Mouse (Mus musculus) heart, embryonic 12.5 days (tissue): ENCODE measurements at regions not wholly inside any gene's neighbourhood (a gene's known extent, or its start where the extent isn't known, plus 50 kb on each side); places are given as distances from the start of the nearest gene placed in this dataset.

Source experiments
- ATAC-seq: fragments of 200-750 bp; cut with Nextera tagmentation; 2 replicates; pipeline ENCODE4 v1.8.0; 2017; ENCODE audit warnings: moderate TSS enrichment, moderate library complexity; ENCODE audit not compliant: insufficient number of reproducible peaks, low FRiP score
- H3K27ac ChIP-seq: fragments of 300-500 bp; sonication (generic); 2 replicates; pipeline ENCODE4 v1.5.1; 2016; ENCODE audit warnings: mild to moderate bottlenecking, moderate library complexity; ENCODE audit not compliant: poor library complexity, severe bottlenecking
- H3K27me3 ChIP-seq: fragments of 300-500 bp; sonication (generic); replicated peaks from 2 replicates; pipeline ENCODE4 v1.6.1; 2016; ENCODE audit warnings: mild to moderate bottlenecking, moderate library complexity
- H3K36me3 ChIP-seq: fragments of 300-500 bp; sonication (generic); 2 replicates; pipeline ENCODE4 v1.6.1; 2016; ENCODE audit warnings: mild to moderate bottlenecking, moderate library complexity
- H3K4me1 ChIP-seq: fragments of 300-500 bp; sonication (generic); replicated peaks from 2 replicates; pipeline ENCODE4 v1.6.1; 2016; ENCODE audit warnings: mild to moderate bottlenecking
- H3K4me2 ChIP-seq: fragments of 300-500 bp; sonication (generic); 2 replicates; pipeline ENCODE4 v1.6.1; 2016; ENCODE audit warnings: mild to moderate bottlenecking, moderate library complexity
- H3K4me3 ChIP-seq: fragments of 300-500 bp; sonication (generic); 2 replicates; pipeline ENCODE4 v1.5.1; 2016; ENCODE audit warnings: mild to moderate bottlenecking
- H3K9ac ChIP-seq: fragments of 300-500 bp; sonication (generic); 2 replicates; pipeline ENCODE4 v1.6.1; 2016; ENCODE audit warnings: mild to moderate bottlenecking, moderate library complexity
- H3K9me3 ChIP-seq: fragments of 300-500 bp; sonication (generic); replicated peaks from 2 replicates; pipeline ENCODE4 v1.6.1; 2016; ENCODE audit warnings: mild to moderate bottlenecking, moderate library complexity
- WGBS: fragments of 180-500 bp; shearing (Covaris S2); methylation state at CpG from one replicate; pipeline ENCODE4 v1.1.7; 2016; 5-methylcytosine and 5-hydroxymethylcytosine counted together

GRCm38 (mm10) chr9:100404426-100404825, 82.2 kb downstream of the Il20rb start:
- no peak overlapping the region for H3K4me3 ChIP-seq
- no peaks in the 10 kb centered on the region for H3K4me1 ChIP-seq
- no peaks in the 10 kb centered on the region for H3K36me3 ChIP-seq
- no peak for ATAC-seq
- H3K27me3 ChIP-seq, result no peaks in the 10 kb centered on the region
- 88% methylated on average over 5 of the region's 5 CpGs for WGBS
- no peak overlapping the region for H3K27ac ChIP-seq
- no peak overlapping the region for H3K9ac ChIP-seq
- no peak overlapping the region for H3K4me2 ChIP-seq
- H3K9me3 ChIP-seq, result 0 out of 2 replicates have a peak, but pooled peaks cover 6% of the 10 kb centered on the region

DNA sequence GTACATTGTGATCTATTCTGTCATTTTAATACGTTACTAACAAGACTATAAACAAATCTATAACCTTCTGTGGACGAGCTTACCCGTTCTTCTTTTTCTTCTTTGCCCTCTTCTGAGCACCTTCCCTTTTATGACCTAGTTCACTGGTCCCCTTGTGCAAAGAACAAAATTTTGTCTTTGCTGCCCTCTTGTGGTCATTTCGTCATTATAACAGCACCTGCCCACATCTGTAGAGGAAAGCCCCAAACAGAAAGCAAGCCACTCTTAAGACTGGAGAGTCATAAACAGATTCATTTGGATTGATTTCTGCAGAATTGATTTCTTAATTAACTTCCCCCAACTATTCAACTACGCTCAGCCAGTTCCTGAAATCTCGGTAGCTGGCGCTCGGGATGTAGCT, 86.2 kb downstream of the Il20rb start:
- Histone ChIP-seq H3K4me2 (no peak overlapping the region), H3K4me1 (no peaks in the 10 kb centered on the region), H3K27ac (no peak overlapping the region), H3K4me3 (no peak overlapping the region), H3K36me3 (no peaks in the 10 kb centered on the region), H3K27me3 (peaks cover 4% of the 10 kb centered on the region; the same call in 1 of the 2 replicates), H3K9ac (no peak overlapping the region), H3K9me3 (no peaks in the 10 kb centered on the region)
- 20% methylated on average over 8 of the region's 8 CpGs for WGBS
- no peak for ATAC-seq

GRCm38 (mm10) chr9:100396340-100396910, 90.2 kb downstream of the Il20rb start:
- Histone ChIP-seq H3K27me3 (peaks cover 4% of the 10 kb centered on the region; the same call in 1 of the 2 replicates), H3K4me3 (no peak overlapping the region), H3K36me3 (no peaks in the 10 kb centered on the region), H3K4me2 (no peak overlapping the region), H3K9ac (no peak overlapping the region), H3K9me3 (no peaks in the 10 kb centered on the region), H3K4me1 (no peaks in the 10 kb centered on the region), H3K27ac (no peak overlapping the region)
- no peak for ATAC-seq
- 82% methylated on average over 7 of the region's 7 CpGs for WGBS

- Histone ChIP-seq H3K9me3 (no peaks in the 10 kb centered on the region), H3K4me3 (no peak overlapping the region), H3K36me3 (no peaks in the 10 kb centered on the region), H3K4me1 (no peaks in the 10 kb centered on the region), H3K9ac (no peak overlapping the region), H3K27me3 (peaks cover 4% of the 10 kb centered on the region; the same call in 1 of the 2 replicates), H3K4me2 (no peak overlapping the region), H3K27ac (no peak overlapping the region)
- 9% methylated on average over 5 of the region's 5 CpGs for WGBS
- ATAC-seq, result no peak
Measured at GRCm38 (mm10) chr9:100395711-100396110, 90.9 kb downstream of the Il20rb start.

- Histone ChIP-seq H3K9me3 (no peaks in the 10 kb centered on the region), H3K36me3 (no peaks in the 10 kb centered on the region), H3K4me1 (no peaks in the 10 kb centered on the region), H3K9ac (no peak overlapping the region), H3K4me2 (no peak overlapping the region), H3K27me3 (peaks cover 4% of the 10 kb centered on the region; the same call in 1 of the 2 replicates), H3K4me3 (no peak overlapping the region), H3K27ac (no peak overlapping the region)
- no peak for ATAC-seq
- 51% methylated on average over 1 of the region's 1 CpGs for WGBS
Measured at GRCm38 (mm10) chr9:100394632-100395031, 92.0 kb downstream of the Il20rb start.

GRCm38 (mm10) chr9:100394166-100394565, 92.4 kb downstream of the Il20rb start:
- no peak for ATAC-seq
- Histone ChIP-seq H3K27me3 (peaks cover 7% of the 10 kb centered on the region; the same call in 1 of the 2 replicates), H3K4me3 (no peak overlapping the region), H3K4me2 (no peak overlapping the region), H3K4me1 (no peaks in the 10 kb centered on the region), H3K9ac (no peak overlapping the region), H3K27ac (no peak overlapping the region), H3K9me3 (no peaks in the 10 kb centered on the region), H3K36me3 (no peaks in the 10 kb centered on the region)
- WGBS, result 68% methylated on average over 5 of the region's 5 CpGs

DNA sequence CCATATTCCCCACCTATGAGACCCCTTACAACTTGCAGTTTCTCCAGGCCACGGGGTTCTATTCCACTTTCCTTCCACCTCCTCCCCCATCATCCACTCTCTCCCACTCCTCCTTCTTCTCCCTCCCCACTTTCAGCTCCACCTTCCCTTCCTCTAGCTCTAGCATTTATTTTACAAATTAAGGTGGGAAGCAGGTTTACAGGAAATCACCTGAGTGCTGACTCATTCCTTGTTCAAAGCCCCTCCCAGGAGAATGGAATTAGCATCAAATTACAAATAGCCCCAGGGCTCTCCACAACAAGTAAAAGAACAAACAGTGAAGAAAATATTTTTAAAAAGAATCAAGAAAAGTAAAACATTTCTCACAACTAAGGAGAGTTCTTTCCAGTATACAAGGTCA, 94.3 kb downstream of the Il20rb start:
- Histone ChIP-seq H3K27ac (no peak overlapping the region), H3K4me2 (no peak overlapping the region), H3K4me1 (no peaks in the 10 kb centered on the region; the same call in 1 of the 2 replicates), H3K9me3 (no peaks in the 10 kb centered on the region), H3K27me3 (peaks cover 7% of the 10 kb centered on the region; the same call in 1 of the 2 replicates), H3K9ac (no peak overlapping the region), H3K36me3 (no peaks in the 10 kb centered on the region), H3K4me3 (no peak overlapping the region)
- WGBS, result 27% methylated on average over 1 of the region's 1 CpGs
- no peak for ATAC-seq

DNA sequence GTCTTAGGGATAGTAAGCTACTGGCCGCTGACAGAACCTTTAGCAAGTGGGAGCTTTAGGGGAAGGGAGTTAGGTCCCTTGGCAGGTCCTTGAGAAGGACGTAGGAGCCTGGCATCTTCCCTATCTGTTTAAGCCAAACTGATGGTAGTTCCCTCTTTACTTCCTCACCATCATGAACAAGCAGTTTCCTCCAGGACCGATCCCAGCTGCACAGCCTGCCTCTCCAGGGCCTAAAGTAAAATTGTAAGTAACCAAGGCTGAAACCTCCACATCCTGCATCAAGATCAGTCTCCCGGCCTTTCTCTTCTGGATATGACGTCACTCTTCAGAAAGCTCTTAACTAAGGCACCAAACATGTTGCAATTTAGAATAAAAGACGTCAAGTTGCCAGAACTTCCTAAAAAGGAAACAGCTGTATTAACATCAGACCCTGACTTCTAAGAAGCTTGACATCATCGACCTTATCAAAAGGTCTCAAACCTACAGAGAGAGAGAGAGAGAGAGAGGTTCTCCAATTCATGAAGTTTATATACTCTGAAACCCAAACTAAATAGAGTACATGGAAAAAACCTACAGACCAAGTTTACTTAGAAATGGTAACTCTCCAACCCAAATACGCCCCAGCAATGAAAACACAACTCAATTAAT, 94.9 kb downstream of the Il20rb start:
- Histone ChIP-seq H3K27ac (no peak overlapping the region), H3K9me3 (no peaks in the 10 kb centered on the region), H3K27me3 (peaks cover 4% of the 10 kb centered on the region; the same call in 1 of the 2 replicates), H3K4me2 (no peak overlapping the region), H3K4me3 (no peak overlapping the region), H3K4me1 (no peaks in the 10 kb centered on the region; the same call in 1 of the 2 replicates), H3K9ac (no peak overlapping the region), H3K36me3 (no peaks in the 10 kb centered on the region)
- WGBS, result 48% methylated on average over 8 of the region's 8 CpGs
- no peak for ATAC-seq

GRCm38 (mm10) chr9:100388393-100388792, 98.2 kb downstream of the Il20rb start:
- 76% methylated on average over 7 of the region's 7 CpGs for WGBS
- H3K4me3 ChIP-seq, result no peak overlapping the region
- ATAC-seq, result no peak
- H3K36me3 ChIP-seq, result no peaks in the 10 kb centered on the region
- no peak overlapping the region for H3K9ac ChIP-seq
- no peak overlapping the region for H3K4me2 ChIP-seq
- H3K27me3 ChIP-seq, result 0 out of 2 replicates have a peak, but pooled peaks cover 3% of the 10 kb centered on the region
- H3K4me1 ChIP-seq, result no peaks in the 10 kb centered on the region; the same call in 1 of the 2 replicates
- H3K9me3 ChIP-seq, result no peaks in the 10 kb centered on the region
- H3K27ac ChIP-seq, result no peak overlapping the region

GRCm38 (mm10) chr9:100387171-100387685, 99.4 kb downstream of the Il20rb start:
- Histone ChIP-seq H3K9ac (no peak overlapping the region), H3K36me3 (no peaks in the 10 kb centered on the region), H3K4me2 (peak overlapping the region; percentile 7; the same call in 1 of the 2 replicates), H3K4me3 (no peak overlapping the region), H3K27me3 (0 out of 2 replicates have a peak, but pooled peaks cover 3% of the 10 kb centered on the region), H3K27ac (no peak overlapping the region), H3K4me1 (no peaks in the 10 kb centered on the region; the same call in 1 of the 2 replicates), H3K9me3 (no peaks in the 10 kb centered on the region)
- no peak for ATAC-seq
- WGBS, result 19% methylated on average over 13 of the region's 13 CpGs

DNA sequence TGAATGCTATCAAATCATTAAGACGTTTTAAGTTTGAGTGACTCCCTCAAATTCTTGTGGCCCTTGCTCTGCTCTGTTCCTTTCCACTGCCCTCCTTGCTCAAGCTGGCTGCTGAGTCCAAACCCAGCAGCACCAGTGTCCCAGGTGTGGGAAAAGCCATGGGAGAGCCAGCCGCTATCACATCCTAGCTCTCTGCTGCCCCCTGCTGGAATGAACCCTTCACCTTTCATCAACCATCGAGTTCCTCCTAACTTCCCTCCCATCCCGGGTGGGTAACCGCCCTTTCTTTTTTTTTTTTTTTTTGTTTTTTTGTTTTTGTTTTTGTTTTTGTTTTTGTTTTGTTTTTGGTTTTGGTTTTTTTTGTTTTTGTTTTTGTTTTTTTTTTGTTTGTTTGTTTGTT, 104.1 kb downstream of the Il20rb start:
- H3K9me3 ChIP-seq, result no peaks in the 10 kb centered on the region
- H3K27me3 ChIP-seq, result no peaks in the 10 kb centered on the region
- WGBS, result 51% methylated on average over 5 of the region's 5 CpGs
- H3K4me3 ChIP-seq, result no peak overlapping the region
- no peak overlapping the region for H3K27ac ChIP-seq
- no peaks in the 10 kb centered on the region; the same call in 1 of the 2 replicates for H3K4me1 ChIP-seq
- no peak overlapping the region for H3K4me2 ChIP-seq
- no peaks in the 10 kb centered on the region for H3K36me3 ChIP-seq
- H3K9ac ChIP-seq, result no peak overlapping the region
- no peak for ATAC-seq
